Comparison of ENCODE assay signal across 20 mouse cellular contexts in genomic region chr2:114879784-114880183, GRCm38 (mm10).
DNase-seq lines count a peak whose midpoint lies in the region; ATAC-seq and TF ChIP-seq lines count a peak whose summit lies in the region.
"Had no signal": no experiment of that assay in that cellular context is flagged by ENCODE, and none has a peak within 500 bp of the region (broad histone marks: within the 10 kb centered on the region; RNA-seq: fewer than 3 reads in every experiment).

No protein-coding gene starts in this region.

- no peaks in the 10 kb centered on the region for H3K9me3 ChIP-seq in embryonic facial prominence, embryonic 14.5 days (ENCODE audit: control insufficient read depth, low read length)
- H3K9me3 ChIP-seq in embryonic facial prominence, embryonic 10.5 days, result no peaks in the 10 kb centered on the region
- no peaks in the 10 kb centered on the region for H3K9me3 ChIP-seq in hindbrain, embryonic 16.5 days (ENCODE audit: control insufficient read depth, low read length)
- no peaks in the 10 kb centered on the region for H3K9me3 ChIP-seq in hindbrain, embryonic 11.5 days (ENCODE audit: control insufficient read depth, low read length)
- H3K9me3 ChIP-seq in lung, postnatal 0 days (ENCODE audit: low read length), result no peaks in the 10 kb centered on the region
- H3K9me3 ChIP-seq: embryonic facial prominence, embryonic 13.5 days; G1E; heart, embryonic 13.5 days; hindbrain, embryonic 13.5 days had no signal

- H3K27ac ChIP-seq in embryonic facial prominence, embryonic 14.5 days (replicated peaks; ENCODE audit: low read depth, low read length), result no peak overlapping the region
- H3K27ac ChIP-seq in embryonic facial prominence, embryonic 10.5 days (replicated peaks), result no peak overlapping the region
- H3K27ac ChIP-seq in hindbrain, embryonic 16.5 days (ENCODE audit: low read depth, low read length), result no peak overlapping the region
- H3K27ac ChIP-seq in hindbrain, embryonic 11.5 days (ENCODE audit: low read depth, low read length), result no peak overlapping the region
- no peak overlapping the region for H3K27ac ChIP-seq in lung, postnatal 0 days (ENCODE audit: low read length)
- H3K27ac ChIP-seq: embryonic facial prominence, embryonic 13.5 days; heart, embryonic 13.5 days; hindbrain, embryonic 13.5 days had no signal

- no peaks in the 10 kb centered on the region for H3K36me3 ChIP-seq in embryonic facial prominence, embryonic 14.5 days (ENCODE audit: control insufficient read depth, insufficient read depth, low read length)
- no peaks in the 10 kb centered on the region for H3K36me3 ChIP-seq in embryonic facial prominence, embryonic 10.5 days (replicated peaks)
- no peaks in the 10 kb centered on the region for H3K36me3 ChIP-seq in hindbrain, embryonic 16.5 days (ENCODE audit: control insufficient read depth, insufficient read depth, low read length)
- no peaks in the 10 kb centered on the region for H3K36me3 ChIP-seq in hindbrain, embryonic 11.5 days (ENCODE audit: control insufficient read depth, insufficient read depth, low read length)
- H3K36me3 ChIP-seq in lung, postnatal 0 days (ENCODE audit: insufficient read depth, low read length), result no peaks in the 10 kb centered on the region
- H3K36me3 ChIP-seq: embryonic facial prominence, embryonic 13.5 days; G1E; heart, embryonic 13.5 days; hindbrain, embryonic 13.5 days had no signal

- H3K4me2 ChIP-seq in embryonic facial prominence, embryonic 14.5 days (ENCODE audit: low read depth, low read length), result no peak overlapping the region
- H3K4me2 ChIP-seq in hindbrain, embryonic 16.5 days (ENCODE audit: low read length), result no peak overlapping the region
- no peak overlapping the region for H3K4me2 ChIP-seq in hindbrain, embryonic 11.5 days (replicated peaks; ENCODE audit: low read depth, low read length)
- no peak overlapping the region for H3K4me2 ChIP-seq in lung, postnatal 0 days (replicated peaks; ENCODE audit: low read depth, low read length)
- H3K4me2 ChIP-seq: embryonic facial prominence, embryonic 13.5 days; heart, embryonic 13.5 days; hindbrain, embryonic 13.5 days had no signal

- DNase-seq in embryonic facial prominence, embryonic 14.5 days (ENCODE audit: low spot score), result peak; percentile 29
- DNase-seq in embryonic facial prominence, embryonic 10.5 days (ENCODE audit: low spot score), result no peak
- DNase-seq in hindbrain, embryonic 11.5 days (ENCODE audit: low spot score), result no peak
- DNase-seq in lung, postnatal 0 days (ENCODE audit: low spot score), result peak; percentile 17
- DNase-seq in lung, postnatal 25 days (ENCODE audit: low spot score), result no peak
- peak; percentile 66 for DNase-seq in brain, embryonic 14.5 days (ENCODE audit: low read depth)
- no peak for DNase-seq in adrenal gland, adult 2 months
- DNase-seq: adrenal gland, postnatal 10 days; B cell, adult 2 months; cerebellum, adult 11-12 months; cerebellum, adult 9-10 months; gastrocnemius, postnatal 36 days; heart, adult 11 months; heart, postnatal 36 days had no signal

- H3K27me3 ChIP-seq in embryonic facial prominence, embryonic 14.5 days (replicated peaks; ENCODE audit: control insufficient read depth, insufficient read depth, low read length), result no peaks in the 10 kb centered on the region
- no peaks in the 10 kb centered on the region for H3K27me3 ChIP-seq in embryonic facial prominence, embryonic 10.5 days (replicated peaks; ENCODE audit: low read depth, poor library complexity, severe bottlenecking)
- no peaks in the 10 kb centered on the region for H3K27me3 ChIP-seq in hindbrain, embryonic 16.5 days (replicated peaks; ENCODE audit: control insufficient read depth, insufficient read depth, low read length)
- no peaks in the 10 kb centered on the region for H3K27me3 ChIP-seq in hindbrain, embryonic 11.5 days (ENCODE audit: control insufficient read depth, insufficient read depth, low read length)
- no peaks in the 10 kb centered on the region for H3K27me3 ChIP-seq in lung, postnatal 0 days (replicated peaks; ENCODE audit: insufficient read depth, low read length)
- H3K27me3 ChIP-seq: embryonic facial prominence, embryonic 13.5 days; heart, embryonic 13.5 days; hindbrain, embryonic 13.5 days had no signal

- no peak overlapping the region for H3K4me3 ChIP-seq in embryonic facial prominence, embryonic 14.5 days (ENCODE audit: low read depth, low read length)
- no peak overlapping the region for H3K4me3 ChIP-seq in embryonic facial prominence, embryonic 10.5 days
- H3K4me3 ChIP-seq in hindbrain, embryonic 16.5 days (ENCODE audit: low read length), result no peak overlapping the region
- H3K4me3 ChIP-seq in hindbrain, embryonic 11.5 days (ENCODE audit: low read depth, low read length), result no peak overlapping the region
- no peak overlapping the region for H3K4me3 ChIP-seq in lung, postnatal 0 days (ENCODE audit: low read depth, low read length)
- H3K4me3 ChIP-seq: embryonic facial prominence, embryonic 13.5 days; heart, embryonic 13.5 days; hindbrain, embryonic 13.5 days had no signal

- TF ChIP-seq EP300 in lung, postnatal 0 days (IDR thresholded peaks at IDR 0.05), result no peak

- H3K9ac ChIP-seq in embryonic facial prominence, embryonic 14.5 days (ENCODE audit: low read depth, low read length), result no peak overlapping the region
- H3K9ac ChIP-seq in hindbrain, embryonic 16.5 days (ENCODE audit: low read depth, low read length), result no peak overlapping the region
- no peak overlapping the region for H3K9ac ChIP-seq in hindbrain, embryonic 11.5 days (ENCODE audit: low read depth, low read length)
- H3K9ac ChIP-seq in lung, postnatal 0 days (replicated peaks; ENCODE audit: low read depth), result no peak overlapping the region
- H3K9ac ChIP-seq: embryonic facial prominence, embryonic 13.5 days; heart, embryonic 13.5 days; hindbrain, embryonic 13.5 days had no signal

- no peaks in the 10 kb centered on the region for H3K4me1 ChIP-seq in embryonic facial prominence, embryonic 14.5 days (ENCODE audit: control insufficient read depth, insufficient read depth, low read length)
- no peaks in the 10 kb centered on the region for H3K4me1 ChIP-seq in embryonic facial prominence, embryonic 10.5 days
- H3K4me1 ChIP-seq in hindbrain, embryonic 16.5 days (ENCODE audit: control insufficient read depth, insufficient read depth, low read depth, low read length), result no peaks in the 10 kb centered on the region
- H3K4me1 ChIP-seq in hindbrain, embryonic 11.5 days (replicated peaks; ENCODE audit: control insufficient read depth, insufficient read depth, low read length), result no peaks in the 10 kb centered on the region
- no peaks in the 10 kb centered on the region for H3K4me1 ChIP-seq in lung, postnatal 0 days (ENCODE audit: insufficient read depth, low read depth, low read length)
- H3K4me1 ChIP-seq: embryonic facial prominence, embryonic 13.5 days; heart, embryonic 13.5 days had no signal

- TF ChIP-seq POLR2A in brain, embryonic 14.5 days (IDR thresholded peaks at IDR 0.05; ENCODE audit: borderline replicate concordance, extremely low read depth, insufficient read depth, insufficient read length, poor library complexity, severe bottlenecking), result no peak

- no peak for ATAC-seq in embryonic facial prominence, embryonic 14.5 days (ENCODE audit: low read depth)
- ATAC-seq in hindbrain, embryonic 16.5 days, result 0 out of 2 replicates have a peak, but pooled peaks have one; percentile 64
- ATAC-seq in hindbrain, embryonic 11.5 days (ENCODE audit: low FRiP score), result no peak
- ATAC-seq in lung, postnatal 0 days, result no peak
- ATAC-seq: CD4-positive, CD25-positive, alpha-beta regulatory T cell, adult 4 months had no signal

- no peak for TF ChIP-seq CTCF in lung, postnatal 0 days (IDR thresholded peaks at IDR 0.05)
- no peak for TF ChIP-seq CTCF in brain, embryonic 14.5 days (IDR thresholded peaks at IDR 0.05; ENCODE audit: borderline replicate concordance, extremely low read depth, insufficient read depth, insufficient read length)

- 51% methylated on average over 2 of the region's 2 CpGs for WGBS in embryonic facial prominence, embryonic 14.5 days
- WGBS in embryonic facial prominence, embryonic 10.5 days, result 75% methylated on average over 2 of the region's 2 CpGs
- 51% methylated on average over 2 of the region's 2 CpGs for WGBS in hindbrain, embryonic 16.5 days
- WGBS in hindbrain, embryonic 11.5 days, result 82% methylated on average over 2 of the region's 2 CpGs
- WGBS in lung, postnatal 0 days, result 53% methylated on average over 2 of the region's 2 CpGs

Comparison
In these comparisons a context has a peak if more than half of its experiments do, and no peak if none do; other contexts are left out.
1. DNase-seq: peak in embryonic facial prominence, embryonic 14.5 days (single experiment), lung, postnatal 0 days (single experiment) and brain, embryonic 14.5 days (single experiment); none in embryonic facial prominence, embryonic 10.5 days (single experiment), hindbrain, embryonic 11.5 days (single experiment), lung, postnatal 25 days (single experiment) and adrenal gland, adult 2 months (single experiment).